Mouse (Mus musculus): ENCODE measurements around the gene Errfi1. TPM values are rescaled to one million over a fixed set of nuclear protein-coding genes. Genes with fewer than 3 reads are reported as not detected.
"Not testable (repeated sequence)": the region's sequence is repeated elsewhere in the genome, so short reads cannot be mapped to it uniquely, and the experiment has no call there.

Gene Errfi1
- polyA plus RNA-seq, 1 experiment from 2014 or later, result 32.3 TPM

- no peaks in the 10 kb centered on the region for H3K9me3 ChIP-seq
- no peaks in the 10 kb centered on the region for H3K27me3 ChIP-seq (replicated peaks)
- peaks cover 27% of the 10 kb centered on the region for H3K36me3 ChIP-seq
- no peak for ATAC-seq (ENCODE audit: insufficient read depth, low FRiP score, low read depth)
- H3K4me1 ChIP-seq, result peaks cover 27% of the 10 kb centered on the region
- H3K4me3 ChIP-seq (replicated peaks), result no peak overlapping the region
- H3K9ac ChIP-seq, result no peak overlapping the region
- no peak overlapping the region for H3K4me2 ChIP-seq
- H3K27ac ChIP-seq, result peak overlapping the region; percentile 81; the same call in 1 of the 2 replicates
- 44% methylated on average over 17 of the region's 17 CpGs for WGBS
Observed at GRCm38 (mm10) chr4:150869276-150870197, 15.8 kb downstream of the Errfi1 start.

GRCm38 (mm10) chr4:150870963-150871391, 17.3 kb downstream of the Errfi1 start:
- Histone ChIP-seq H3K27ac (peak overlapping the region; percentile 81), H3K4me3 (replicated peaks) (no peak overlapping the region), H3K4me1 (peaks cover 27% of the 10 kb centered on the region), H3K4me2 (no peak overlapping the region), H3K9me3 (no peaks in the 10 kb centered on the region), H3K36me3 (peaks cover 16% of the 10 kb centered on the region), H3K9ac (no peak overlapping the region), H3K27me3 (replicated peaks) (no peaks in the 10 kb centered on the region)
- 0 out of 2 replicates have a peak, but pooled peaks have one; percentile 36 for ATAC-seq (ENCODE audit: insufficient read depth, low FRiP score, low read depth)
- 65% methylated on average over 13 of the region's 13 CpGs for WGBS

- peaks cover 27% of the 10 kb centered on the region for H3K4me1 ChIP-seq
- H3K27me3 ChIP-seq (replicated peaks), result no peaks in the 10 kb centered on the region
- H3K9me3 ChIP-seq, result no peaks in the 10 kb centered on the region
- WGBS, result 22% methylated on average over 10 of the region's 10 CpGs
- H3K27ac ChIP-seq, result peak overlapping the region; percentile 81
- ATAC-seq (ENCODE audit: insufficient read depth, low FRiP score, low read depth), result peak; percentile 71
- H3K9ac ChIP-seq, result no peak overlapping the region
- peaks cover 10% of the 10 kb centered on the region for H3K36me3 ChIP-seq
- H3K4me3 ChIP-seq (replicated peaks), result no peak overlapping the region
- H3K4me2 ChIP-seq, result no peak overlapping the region; the same call in 1 of the 2 replicates
Observed at GRCm38 (mm10) chr4:150871392-150872138, 17.8 kb downstream of the Errfi1 start.

- ATAC-seq (ENCODE audit: insufficient read depth, low FRiP score, low read depth), result 0 out of 2 replicates have a peak, but pooled peaks have one; percentile 9
- peaks cover 27% of the 10 kb centered on the region for H3K4me1 ChIP-seq
- no peak overlapping the region; the same call in 1 of the 2 replicates for H3K4me2 ChIP-seq
- no peaks in the 10 kb centered on the region for H3K9me3 ChIP-seq
- peaks cover 4% of the 10 kb centered on the region for H3K36me3 ChIP-seq
- H3K4me3 ChIP-seq (replicated peaks), result no peak overlapping the region
- H3K27ac ChIP-seq, result peak overlapping the region; percentile 81
- H3K9ac ChIP-seq, result no peak overlapping the region
- H3K27me3 ChIP-seq (replicated peaks), result no peaks in the 10 kb centered on the region
- 35% methylated on average over 9 of the region's 9 CpGs for WGBS
Observed at GRCm38 (mm10) chr4:150872139-150872651, 18.5 kb downstream of the Errfi1 start.

- no peak for ATAC-seq (ENCODE audit: insufficient read depth, low FRiP score, low read depth)
- Histone ChIP-seq H3K27me3 (replicated peaks) (no peaks in the 10 kb centered on the region), H3K4me3 (replicated peaks) (no peak overlapping the region), H3K36me3 (no peaks in the 10 kb centered on the region; the same call in 1 of the 2 replicates), H3K27ac (peak overlapping the region; percentile 81), H3K4me1 (peaks cover 27% of the 10 kb centered on the region), H3K9me3 (no peaks in the 10 kb centered on the region), H3K9ac (no peak overlapping the region), H3K4me2 (no peak overlapping the region)
- WGBS, result 59% methylated on average over 8 of the region's 8 CpGs
Observed at GRCm38 (mm10) chr4:150872681-150873080, 19.0 kb downstream of the Errfi1 start.

- not testable (repeated sequence) for H3K4me3 ChIP-seq (replicated peaks); ATAC-seq (ENCODE audit: insufficient read depth, low FRiP score, low read depth); H3K36me3 ChIP-seq; H3K4me2 ChIP-seq; H3K27me3 ChIP-seq (replicated peaks); H3K9me3 ChIP-seq; H3K27ac ChIP-seq; H3K9ac ChIP-seq
- WGBS, result 61% methylated on average over 4 of the region's 4 CpGs
- peaks cover 23% of the 10 kb centered on the region for H3K4me1 ChIP-seq
Observed at GRCm38 (mm10) chr4:150874416-150874815, 20.7 kb downstream of the Errfi1 start.

GRCm38 (mm10) chr4:150875393-150875792, 21.7 kb downstream of the Errfi1 start:
- Histone ChIP-seq H3K4me2 (no peak overlapping the region), H3K36me3 (no peaks in the 10 kb centered on the region), H3K9ac (no peak overlapping the region), H3K27me3 (replicated peaks) (no peaks in the 10 kb centered on the region), H3K4me3 (replicated peaks) (no peak overlapping the region), H3K9me3 (0 out of 2 replicates have a peak, but pooled peaks cover 10% of the 10 kb centered on the region), H3K27ac (no peak overlapping the region), H3K4me1 (peaks cover 13% of the 10 kb centered on the region)
- ATAC-seq (ENCODE audit: insufficient read depth, low FRiP score, low read depth), result no peak
- 60% methylated on average over 10 of the region's 10 CpGs for WGBS

- no peaks in the 10 kb centered on the region for H3K27me3 ChIP-seq (replicated peaks)
- 0 out of 2 replicates have a peak, but pooled peaks cover 10% of the 10 kb centered on the region for H3K9me3 ChIP-seq
- no peak overlapping the region for H3K27ac ChIP-seq
- H3K4me2 ChIP-seq, result no peak overlapping the region
- no peaks in the 10 kb centered on the region for H3K4me1 ChIP-seq
- ATAC-seq (ENCODE audit: insufficient read depth, low FRiP score, low read depth), result no peak
- H3K4me3 ChIP-seq (replicated peaks), result no peak overlapping the region
- H3K9ac ChIP-seq, result no peak overlapping the region
- no peaks in the 10 kb centered on the region for H3K36me3 ChIP-seq
- 95% methylated on average over 22 of the region's 22 CpGs for WGBS
Observed at GRCm38 (mm10) chr4:150879631-150880030, 25.9 kb downstream of the Errfi1 start.

GRCm38 (mm10) chr4:150880364-150880763, 26.6 kb downstream of the Errfi1 start:
- WGBS, result 90% methylated on average over 5 of the region's 5 CpGs
- Histone ChIP-seq H3K36me3 (no peaks in the 10 kb centered on the region), H3K4me2 (no peak overlapping the region), H3K9ac (no peak overlapping the region), H3K27me3 (replicated peaks) (no peaks in the 10 kb centered on the region), H3K9me3 (0 out of 2 replicates have a peak, but pooled peaks cover 10% of the 10 kb centered on the region), H3K4me3 (replicated peaks) (no peak overlapping the region), H3K27ac (no peak overlapping the region), H3K4me1 (no peaks in the 10 kb centered on the region)
- ATAC-seq (ENCODE audit: insufficient read depth, low FRiP score, low read depth), result no peak

- no peak for ATAC-seq (ENCODE audit: insufficient read depth, low FRiP score, low read depth)
- Histone ChIP-seq H3K9me3 (0 out of 2 replicates have a peak, but pooled peaks cover 10% of the 10 kb centered on the region), H3K27ac (no peak overlapping the region), H3K4me3 (replicated peaks) (no peak overlapping the region), H3K4me1 (no peaks in the 10 kb centered on the region), H3K4me2 (no peak overlapping the region), H3K36me3 (no peaks in the 10 kb centered on the region), H3K27me3 (replicated peaks) (no peaks in the 10 kb centered on the region), H3K9ac (no peak overlapping the region)
- 81% methylated on average over 5 of the region's 5 CpGs for WGBS
Observed at GRCm38 (mm10) chr4:150882632-150883031, 28.9 kb downstream of the Errfi1 start.

GRCm38 (mm10) chr4:150887903-150888302, 34.2 kb downstream of the Errfi1 start:
- no peak for ATAC-seq (ENCODE audit: insufficient read depth, low FRiP score, low read depth)
- Histone ChIP-seq H3K4me1 (peaks cover 19% of the 10 kb centered on the region), H3K27me3 (replicated peaks) (no peaks in the 10 kb centered on the region), H3K4me2 (no peak overlapping the region), H3K9me3 (no peaks in the 10 kb centered on the region), H3K9ac (no peak overlapping the region), H3K4me3 (replicated peaks) (no peak overlapping the region), H3K36me3 (no peaks in the 10 kb centered on the region), H3K27ac (no peak overlapping the region)
- 67% methylated on average over 5 of the region's 5 CpGs for WGBS

Data from stomach, embryonic 15.5 days (tissue).